Mouse (Mus musculus) embryonic facial prominence, embryonic 14.5 days (tissue): Measurements from ENCODE around the gene Wdr37. TPM values are rescaled to one million over a fixed set of nuclear protein-coding genes. Genes with fewer than 3 reads are reported as not detected.

ENCODE experiments used
- ATAC-seq: fragments of 200-750 bp; cut with Nextera tagmentation; 2 replicates; pipeline ENCODE4 v1.8.0; 2017; ENCODE audit warnings: low read depth, moderate number of reproducible peaks, moderate TSS enrichment
- DNase-seq: peaks from one replicate; pipeline ENCODE4 v3.0.0-alpha.2; 2015; ENCODE audit warnings: low spot score
- H3K27ac ChIP-seq: fragments of 300-500 bp; sonication (generic); replicated peaks from 2 replicates; pipeline ENCODE4 v1.5.1; 2014; ENCODE audit warnings: low read depth, mild to moderate bottlenecking, low read length, moderate library complexity
- H3K27me3 ChIP-seq: fragments of 300-500 bp; sonication (generic); replicated peaks from 2 replicates; pipeline ENCODE4 v1.6.1; 2014; ENCODE audit warnings: low read length; ENCODE audit not compliant: control insufficient read depth, insufficient read depth
- H3K36me3 ChIP-seq: fragments of 300-500 bp; sonication (generic); 2 replicates; pipeline ENCODE4 v1.6.1; 2014; ENCODE audit warnings: low read length, mixed read lengths; ENCODE audit not compliant: control insufficient read depth, insufficient read depth
- H3K4me1 ChIP-seq: fragments of 300-500 bp; sonication (generic); 2 replicates; pipeline ENCODE4 v1.6.1; 2014; ENCODE audit warnings: antibody characterized with exemption, low read length; ENCODE audit not compliant: control insufficient read depth, insufficient read depth
- H3K4me2 ChIP-seq: fragments of 300-500 bp; sonication (generic); 2 replicates; pipeline ENCODE4 v1.6.1; 2014; ENCODE audit warnings: low read depth, mild to moderate bottlenecking, low read length, moderate library complexity, mixed read lengths
- H3K4me3 ChIP-seq: fragments of 300-500 bp; sonication (generic); 2 replicates; pipeline ENCODE4 v1.5.1; 2014; ENCODE audit warnings: low read depth, mild to moderate bottlenecking, low read length
- H3K9ac ChIP-seq: fragments of 300-500 bp; sonication (generic); 2 replicates; pipeline ENCODE4 v1.6.1; 2014; ENCODE audit warnings: low read depth, mild to moderate bottlenecking, low read length, moderate library complexity, mixed read lengths
- H3K9me3 ChIP-seq: fragments of 300-500 bp; sonication (generic); 2 replicates; pipeline ENCODE4 v1.6.1; 2016; ENCODE audit warnings: low read length; ENCODE audit not compliant: control insufficient read depth
- WGBS: fragments of 180-500 bp; shearing (Covaris S2); extraction: QIAGEN DNeasy Blood & Tissue Kit; methylation state at CpG from one replicate; pipeline ENCODE4 v1.1.7; 2014; 5-methylcytosine and 5-hydroxymethylcytosine counted together
- microRNA-seq: library from miRNA; unstranded; fragments of <30 nt; microRNA quantifications from one replicate; pipeline ENCODE4, GENCODE M21; 2016; ENCODE audit warnings: borderline number of aligned reads
- polyA plus RNA-seq: library from polyadenylated mRNA; unstranded; fragments of >200 nt; fragmentation: Nextera tagmentation; extraction: Ambion mirVana; gene quantifications from 2 replicates; pipeline ENCODE4 v1.2.1, GENCODE M21; 2014

Wdr37 gene
- polyA plus RNA-seq, 1 experiment from 2014 or later = 21.9 TPM

DNA sequence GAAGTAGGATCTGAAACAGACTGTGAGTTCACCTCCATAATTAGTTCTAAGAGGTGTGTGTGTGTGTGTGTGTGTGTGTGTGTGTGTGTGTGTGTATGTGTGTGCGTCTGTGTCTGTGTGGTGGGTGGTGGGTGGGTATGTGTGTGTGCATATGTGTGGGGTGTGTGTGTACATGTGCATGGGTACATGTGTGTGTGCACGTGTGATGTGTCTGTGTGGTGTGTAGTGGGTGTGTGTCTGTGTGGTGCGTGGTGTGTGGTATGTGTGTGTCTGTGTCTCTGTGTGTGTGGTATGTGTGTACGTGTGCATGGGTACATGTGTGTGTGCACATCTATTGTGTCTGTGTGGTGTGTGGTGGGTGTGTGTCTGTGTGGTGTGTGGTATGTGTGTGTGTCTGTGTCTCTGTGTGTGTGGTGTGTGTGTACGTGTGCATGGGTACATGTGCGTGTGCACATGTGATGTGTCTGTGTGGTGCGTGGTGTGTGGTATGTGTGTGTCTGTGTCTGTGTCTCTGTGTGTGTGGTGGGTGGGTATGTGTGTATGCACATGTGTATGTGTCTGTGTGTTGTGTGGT lies 102.0 kb downstream of the Wdr37 start:
- Histone ChIP-seq H3K9ac (no peak overlapping the region), H3K4me1 (no peaks in the 10 kb centered on the region), H3K4me2 (no peak overlapping the region), H3K27me3 (no peaks in the 10 kb centered on the region), H3K4me3 (no peak overlapping the region), H3K36me3 (no peaks in the 10 kb centered on the region), H3K9me3 (0 out of 2 replicates have a peak, but pooled peaks cover 4% of the 10 kb centered on the region), H3K27ac (no peak overlapping the region)
- ATAC-seq = no peak
- 94% methylated on average over 7 of the region's 7 CpGs for WGBS
- DNase-seq = no peak

DNA sequence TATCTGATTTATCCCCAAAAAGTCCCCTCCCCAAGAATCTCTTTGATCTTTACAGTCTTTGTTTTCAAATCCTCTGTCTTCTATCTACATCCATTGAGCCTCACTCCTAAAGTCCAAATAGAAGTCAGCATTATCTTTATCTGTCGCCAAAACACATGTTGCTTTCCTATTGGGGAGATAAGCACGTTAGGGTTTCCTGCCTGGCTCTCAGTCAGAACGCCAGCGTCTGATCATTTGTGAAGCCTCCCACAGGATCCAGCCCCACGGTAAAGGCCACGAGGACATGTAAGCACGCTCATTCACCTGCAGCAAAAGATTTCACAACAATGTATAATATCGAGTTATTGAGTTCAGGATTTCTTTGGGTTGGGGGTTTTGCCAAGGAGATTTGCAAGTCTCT lies 110.8 kb downstream of the Wdr37 start:
- Histone ChIP-seq H3K4me3 (no peak overlapping the region), H3K36me3 (no peaks in the 10 kb centered on the region), H3K9me3 (no peaks in the 10 kb centered on the region), H3K27ac (no peak overlapping the region), H3K4me2 (no peak overlapping the region), H3K27me3 (no peaks in the 10 kb centered on the region), H3K9ac (no peak overlapping the region), H3K4me1 (no peaks in the 10 kb centered on the region)
- WGBS = 67% methylated on average over 8 of the region's 8 CpGs
- DNase-seq = no peak
- ATAC-seq = no peak

Small RNAs within 50 kb of the gene (microRNA-seq; reads per million reads assigned to microRNA genes)
- gene Gm22750 = not detected

Other genes with a start within 250 kb of the Wdr37 start
- gene Idi1, start 13.6 kb upstream of the Wdr37 start, polyA plus RNA-seq = 53.8 and 59.8 TPM in 2 replicates
- gene Gm9745, start 76.3 kb upstream of the Wdr37 start, polyA plus RNA-seq = 0.51 and 1.3 TPM in 2 replicates
- gene Idi2, start 81.0 kb upstream of the Wdr37 start, polyA plus RNA-seq = 0.38 and 3.0 TPM in 2 replicates
- gene Gtpbp4, start 124.2 kb upstream of the Wdr37 start, polyA plus RNA-seq = 75.6 and 78.2 TPM in 2 replicates
- gene Larp4b, start 222.0 kb upstream of the Wdr37 start, polyA plus RNA-seq = 43.7 and 45.1 TPM in 2 replicates